Mouse (Mus musculus) heart, embryonic 14.5 days (tissue): Measurements from ENCODE around the gene Acap3. TPM values are rescaled to one million over a fixed set of nuclear protein-coding genes. Genes with fewer than 3 reads are reported as not detected.

Experiments
- ATAC-seq: fragments of 200-750 bp; cut with Nextera tagmentation; 2 replicates; pipeline ENCODE4 v1.8.0; 2017; ENCODE audit warnings: low read depth, moderate TSS enrichment; ENCODE audit not compliant: insufficient number of reproducible peaks, insufficient read depth, low FRiP score
- H3K27ac ChIP-seq, 2 experiments: fragments of 200-500 bp in 1 of 2; fragments of 300-500 bp in 1 of 2; sonication (generic) in 1 of 2; replicated peaks in 1 of 2; 2 replicates each; pipeline ENCODE4 v1.5.1; 2012 to 2014; ENCODE audit warnings: low read depth in 2 of 2, low read length in 2 of 2, control low read depth in 1 of 2, mild to moderate bottlenecking in 1 of 2, mixed read lengths in 1 of 2; ENCODE audit not compliant: control insufficient read depth in 1 of 2, insufficient read depth in 1 of 2
- H3K27me3 ChIP-seq: fragments of 300-500 bp; sonication (generic); 2 replicates; pipeline ENCODE4 v1.6.1; 2014; ENCODE audit warnings: mild to moderate bottlenecking, low read length, control low read depth; ENCODE audit not compliant: control insufficient read depth, insufficient read depth
- H3K36me3 ChIP-seq: fragments of 300-500 bp; sonication (generic); 2 replicates; pipeline ENCODE4 v1.6.1; 2014; ENCODE audit warnings: mild to moderate bottlenecking, control low read depth, low read length, mixed read lengths; ENCODE audit not compliant: control insufficient read depth, insufficient read depth
- H3K4me1 ChIP-seq, 2 experiments: fragments of 200-500 bp in 1 of 2; fragments of 300-500 bp in 1 of 2; sonication (generic) in 1 of 2; 2 replicates each; pipeline ENCODE4 v1.6.1; 2012 to 2014; ENCODE audit warnings: low read length in 2 of 2, control low read depth in 1 of 2, mixed read lengths in 1 of 2; ENCODE audit not compliant: control insufficient read depth in 2 of 2, insufficient read depth in 2 of 2
- H3K4me2 ChIP-seq: fragments of 300-500 bp; sonication (generic); 2 replicates; pipeline ENCODE4 v1.6.1; 2014; ENCODE audit warnings: mild to moderate bottlenecking, low read length
- H3K4me3 ChIP-seq, 2 experiments: fragments of 200-500 bp in 1 of 2; fragments of 300-500 bp in 1 of 2; sonication (generic) in 1 of 2; 2 replicates each; pipeline ENCODE4 v1.5.1; 2012 to 2014; ENCODE audit warnings: low read length in 2 of 2, mild to moderate bottlenecking in 2 of 2, control low read depth in 1 of 2, low read depth in 1 of 2, moderate library complexity in 1 of 2; ENCODE audit not compliant: control insufficient read depth in 1 of 2, insufficient read depth in 1 of 2
- H3K9ac ChIP-seq: fragments of 300-500 bp; sonication (generic); 2 replicates; pipeline ENCODE4 v1.6.1; 2014; ENCODE audit warnings: mild to moderate bottlenecking, low read length
- H3K9me3 ChIP-seq: fragments of 300-500 bp; sonication (generic); 2 replicates; pipeline ENCODE4 v1.6.1; 2016; ENCODE audit warnings: low read length, control low read depth; ENCODE audit not compliant: control insufficient read depth
- WGBS: fragments of 180-500 bp; shearing (Covaris S2); extraction: QIAGEN DNeasy Blood & Tissue Kit; methylation state at CpG from one replicate; pipeline ENCODE4 v1.1.7; 2014; 5-methylcytosine and 5-hydroxymethylcytosine counted together
- polyA plus RNA-seq: library from polyadenylated mRNA; unstranded; fragments of >200 nt; fragmentation: Nextera tagmentation; extraction: Ambion mirVana; gene quantifications from 2 replicates; pipeline ENCODE4 v1.2.1, GENCODE M21; 2014

The Acap3 gene
- polyA plus RNA-seq, 1 experiment from 2014 or later: 9.4 TPM

DNA sequence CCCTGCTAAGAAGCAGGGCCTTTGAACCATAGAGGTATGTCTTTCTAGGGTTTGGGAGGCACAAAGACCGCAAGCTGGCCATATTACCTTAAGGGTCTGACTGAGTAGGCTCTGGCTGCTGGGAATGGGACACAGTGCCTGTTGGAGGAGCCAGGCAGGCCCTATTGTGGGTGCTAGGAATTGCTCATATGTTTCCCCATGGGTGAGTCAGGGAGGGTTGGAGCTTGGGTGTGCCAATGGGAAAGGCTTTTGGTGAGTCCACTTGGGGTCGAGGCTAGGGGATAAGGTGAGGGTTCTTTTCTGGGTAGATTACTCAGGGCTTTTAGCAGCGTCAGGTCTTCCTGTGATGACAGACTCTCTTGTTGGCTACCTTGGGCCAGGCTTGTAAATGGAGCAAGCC, 40.3 kb upstream of the Acap3 start:
- H3K9me3 ChIP-seq: no peaks in the 10 kb centered on the region
- WGBS: 87% methylated on average over 3 of the region's 3 CpGs
- ATAC-seq: no peak

DNA sequence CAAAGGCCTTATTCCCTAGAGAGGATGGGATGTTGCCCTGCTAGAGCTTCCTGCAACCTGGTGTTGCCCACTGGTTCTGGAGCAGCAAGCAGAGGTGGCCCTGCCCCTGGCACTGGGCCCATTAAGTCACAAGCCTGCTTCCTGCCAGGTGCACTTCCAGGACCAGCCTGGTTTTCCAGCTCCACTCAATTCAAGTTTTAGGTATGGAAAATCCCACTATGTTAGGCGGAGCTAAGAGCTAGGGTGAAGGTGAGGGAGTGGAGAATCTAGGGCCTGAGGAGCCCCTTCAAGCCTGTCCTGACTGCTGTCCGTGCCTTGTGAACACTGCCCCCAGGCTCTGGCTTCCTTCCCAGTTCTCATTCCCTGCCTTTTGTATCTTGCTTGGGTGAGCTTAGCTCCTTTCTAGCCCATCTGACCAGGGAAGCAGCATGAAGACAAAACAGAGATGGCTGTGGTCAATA, 39.6 kb upstream of the Acap3 start:
- no peak overlapping the region for H3K27ac ChIP-seq
- no peaks in the 10 kb centered on the region for H3K27me3 ChIP-seq
- 51% methylated on average over 2 of the region's 2 CpGs for WGBS
- no peak for ATAC-seq
- H3K4me2 ChIP-seq: no peak overlapping the region
- H3K4me1 ChIP-seq: peaks cover 7 to 16% of the 10 kb centered on the region in 2 experiments
- H3K36me3 ChIP-seq: peaks cover 39% of the 10 kb centered on the region
- no peaks in the 10 kb centered on the region for H3K9me3 ChIP-seq
- H3K4me3 ChIP-seq: no peak overlapping the region
- no peak overlapping the region; the same call in 1 of the 2 replicates for H3K9ac ChIP-seq

More for the DNA sequence above, 40.3 kb upstream of the Acap3 start:
- H3K36me3 ChIP-seq: peaks cover 33% of the 10 kb centered on the region
- H3K27ac ChIP-seq: no peak overlapping the region
- H3K4me3 ChIP-seq: no peak overlapping the region
- no peaks in the 10 kb centered on the region for H3K27me3 ChIP-seq
- no peak overlapping the region for H3K4me2 ChIP-seq
- H3K9ac ChIP-seq: no peak overlapping the region
- H3K4me1 ChIP-seq: peaks cover 12 to 18% of the 10 kb centered on the region in 2 experiments

DNA sequence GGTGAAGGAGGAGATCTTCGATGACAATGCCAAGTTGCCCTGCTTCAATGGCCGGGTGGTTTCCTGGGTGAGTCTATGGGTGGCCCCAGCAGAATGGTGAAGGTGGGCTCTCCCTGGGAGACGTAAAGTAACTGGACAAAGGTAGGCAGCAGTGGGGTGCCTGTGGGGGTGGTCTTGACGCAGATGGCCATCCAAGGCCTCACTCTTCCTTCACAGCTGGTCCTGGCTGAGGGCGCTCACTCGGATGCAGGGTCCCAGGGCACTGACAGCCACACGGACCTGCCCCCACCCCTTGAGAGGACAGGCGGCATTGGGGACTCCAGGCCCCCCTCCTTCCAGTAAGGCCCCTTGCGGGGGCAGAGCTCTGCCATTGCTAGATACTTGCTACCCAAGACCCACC, 38.2 kb upstream of the Acap3 start:
- Histone ChIP-seq H3K36me3 (peaks cover 49% of the 10 kb centered on the region), H3K4me3 (no peak overlapping the region), H3K9ac (no peak overlapping the region), H3K9me3 (no peaks in the 10 kb centered on the region), H3K4me1 (peaks cover 4 to 9% of the 10 kb centered on the region in 2 experiments), H3K4me2 (no peak overlapping the region), H3K27ac (no peak overlapping the region), H3K27me3 (no peaks in the 10 kb centered on the region)
- 89% methylated on average over 9 of the region's 9 CpGs for WGBS
- no peak for ATAC-seq

DNA sequence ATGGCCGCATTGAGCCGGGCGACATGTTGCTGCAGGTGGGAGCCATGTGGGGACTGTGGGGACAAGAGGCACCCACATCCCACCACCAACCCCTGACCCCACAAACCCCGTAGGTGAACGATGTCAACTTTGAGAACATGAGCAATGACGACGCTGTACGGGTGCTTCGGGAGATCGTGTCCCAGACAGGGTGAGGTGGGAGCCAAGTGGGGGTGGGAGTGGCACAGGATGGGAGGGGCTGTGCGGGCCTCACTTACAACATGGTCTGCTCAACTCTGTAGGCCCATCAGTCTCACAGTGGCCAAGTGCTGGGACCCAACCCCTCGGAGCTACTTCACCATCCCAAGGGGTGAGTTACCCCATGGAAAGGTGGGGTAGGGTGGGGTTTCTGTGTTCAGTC, 36.6 kb upstream of the Acap3 start:
- no peak overlapping the region for H3K4me2 ChIP-seq
- 92% methylated on average over 12 of the region's 12 CpGs for WGBS
- no peak overlapping the region for H3K9ac ChIP-seq
- H3K27ac ChIP-seq: no peak overlapping the region
- no peaks in the 10 kb centered on the region for H3K4me1 ChIP-seq
- ATAC-seq: no peak
- H3K4me3 ChIP-seq: no peak overlapping the region
- peaks cover 54% of the 10 kb centered on the region for H3K36me3 ChIP-seq
- no peaks in the 10 kb centered on the region for H3K27me3 ChIP-seq
- no peaks in the 10 kb centered on the region for H3K9me3 ChIP-seq

DNA sequence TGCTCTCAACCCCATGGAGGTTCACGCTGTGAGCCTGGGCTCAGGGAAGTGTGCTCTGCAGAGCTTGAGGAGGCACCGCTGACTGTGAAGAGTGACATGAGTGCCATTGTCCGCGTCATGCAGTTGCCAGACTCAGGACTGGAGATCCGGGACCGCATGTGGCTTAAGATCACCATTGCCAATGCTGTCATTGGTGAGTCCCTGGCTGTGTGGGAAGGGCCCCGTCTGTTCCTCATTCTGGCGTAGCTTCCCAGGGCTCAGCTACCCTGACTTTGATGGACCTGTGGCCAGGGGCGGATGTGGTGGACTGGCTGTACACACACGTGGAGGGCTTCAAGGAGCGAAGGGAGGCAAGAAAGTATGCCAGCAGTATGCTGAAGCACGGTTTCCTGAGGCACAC, 35.6 kb upstream of the Acap3 start:
- H3K4me2 ChIP-seq: no peak overlapping the region
- H3K9me3 ChIP-seq: no peaks in the 10 kb centered on the region
- H3K4me3 ChIP-seq: no peak overlapping the region
- H3K4me1 ChIP-seq: no peaks in the 10 kb centered on the region
- H3K27me3 ChIP-seq: no peaks in the 10 kb centered on the region
- H3K9ac ChIP-seq: no peak overlapping the region
- no peak for ATAC-seq
- no peak overlapping the region for H3K27ac ChIP-seq
- peaks cover 63% of the 10 kb centered on the region for H3K36me3 ChIP-seq
- WGBS: 89% methylated on average over 12 of the region's 12 CpGs

DNA sequence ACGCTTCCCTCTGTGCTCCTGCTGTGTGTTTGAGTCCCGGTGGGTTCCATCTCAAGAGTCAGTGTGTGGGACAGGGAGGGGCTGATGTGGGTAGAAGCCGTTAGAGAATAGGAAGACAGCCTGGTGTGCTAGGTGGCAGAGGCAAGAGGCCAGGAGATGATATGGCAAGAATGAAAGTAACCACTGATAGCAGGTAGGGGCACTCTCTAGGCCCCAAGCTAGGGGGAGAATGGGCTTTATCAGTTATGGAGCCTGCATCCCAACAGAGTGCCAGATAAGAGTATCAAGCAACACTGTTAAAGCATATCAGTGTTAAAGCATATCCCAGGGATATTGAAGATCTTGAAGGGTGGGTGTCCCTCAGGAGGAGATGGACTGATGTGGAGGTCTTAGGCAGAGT, 34.7 kb upstream of the Acap3 start:
- no peak overlapping the region for H3K4me3 ChIP-seq
- H3K9me3 ChIP-seq: no peaks in the 10 kb centered on the region
- no peak overlapping the region for H3K9ac ChIP-seq
- ATAC-seq: no peak
- H3K36me3 ChIP-seq: peaks cover 66% of the 10 kb centered on the region
- WGBS: 69% methylated on average over 3 of the region's 3 CpGs
- H3K4me1 ChIP-seq: no peaks in the 10 kb centered on the region
- no peaks in the 10 kb centered on the region for H3K27me3 ChIP-seq
- no peak overlapping the region for H3K4me2 ChIP-seq
- no peak overlapping the region for H3K27ac ChIP-seq

DNA sequence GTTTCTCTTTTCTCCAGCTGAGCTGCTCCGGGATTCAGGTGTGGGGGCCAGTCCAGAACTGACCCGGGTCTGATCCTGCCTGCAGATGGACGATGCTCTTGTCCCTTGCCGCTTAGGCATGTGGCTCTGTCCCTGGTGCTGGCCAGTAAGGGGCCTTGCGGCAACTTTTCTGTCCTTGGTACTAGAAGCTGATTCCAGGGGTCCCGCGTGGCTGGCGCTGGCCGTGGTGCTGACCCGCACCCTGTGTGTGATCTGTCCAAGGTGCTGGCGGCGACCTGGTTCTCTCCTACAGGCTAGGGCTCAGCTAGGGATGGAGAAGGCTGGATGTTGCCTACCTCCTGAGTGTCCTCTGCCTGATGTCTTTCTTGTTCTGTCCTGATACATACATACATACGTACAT, 32.3 kb upstream of the Acap3 start:
- 17% methylated on average over 13 of the region's 13 CpGs for WGBS
- Histone ChIP-seq H3K9me3 (no peaks in the 10 kb centered on the region), H3K27ac (no peak overlapping the region), H3K27me3 (no peaks in the 10 kb centered on the region), H3K4me3 (no peak overlapping the region), H3K4me2 (no peak overlapping the region), H3K9ac (no peak overlapping the region), H3K4me1 (no peaks in the 10 kb centered on the region), H3K36me3 (peaks cover 53% of the 10 kb centered on the region)
- peak; percentile 24; the same call in 1 of the 2 replicates for ATAC-seq

DNA sequence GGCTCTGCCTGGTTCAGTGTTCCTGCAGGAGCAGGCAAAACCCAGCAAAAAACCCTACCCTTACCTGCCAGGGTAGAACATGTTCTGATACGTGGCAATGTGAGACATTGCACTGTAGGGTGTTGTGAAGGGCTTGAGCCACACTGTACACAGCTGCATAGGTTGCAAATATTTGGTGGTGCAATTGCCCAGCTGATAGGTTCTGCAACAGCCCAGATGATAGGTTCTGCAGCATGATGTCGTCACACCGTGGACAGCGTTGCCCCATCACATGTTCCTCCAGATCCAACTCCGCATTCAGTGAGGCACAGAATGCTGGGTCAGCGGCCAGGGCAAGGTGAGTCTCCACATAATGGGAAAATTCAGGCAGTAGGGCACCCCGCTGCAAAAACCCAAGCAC, 29.8 kb upstream of the Acap3 start:
- Histone ChIP-seq H3K4me3 (no peak overlapping the region), H3K9ac (no peak overlapping the region), H3K4me1 (no peaks in the 10 kb centered on the region), H3K9me3 (no peaks in the 10 kb centered on the region), H3K27me3 (no peaks in the 10 kb centered on the region), H3K27ac (no peak overlapping the region), H3K4me2 (no peak overlapping the region), H3K36me3 (peaks cover 51% of the 10 kb centered on the region)
- no peak for ATAC-seq
- 92% methylated on average over 7 of the region's 7 CpGs for WGBS
